Mouse (Mus musculus) midbrain, embryonic 11.5 days (tissue): ENCODE results near the gene Psme3. TPM values are rescaled to one million over a fixed set of nuclear protein-coding genes. Genes with fewer than 3 reads are reported as not detected.

ENCODE experiments used
- ATAC-seq: fragments of 200-750 bp; cut with Nextera tagmentation; 2 replicates; pipeline ENCODE4 v1.8.0; 2017; ENCODE audit warnings: moderate TSS enrichment, moderate library complexity; ENCODE audit not compliant: low FRiP score
- DNase-seq: peaks from one replicate; pipeline ENCODE4 v3.0.0; 2015; ENCODE audit warnings: low spot score; ENCODE audit errors: missing footprints
- H3K27ac ChIP-seq: fragments of 300-500 bp; sonication (generic); 2 replicates; pipeline ENCODE4 v1.5.1; 2014; ENCODE audit warnings: low read depth, low read length
- H3K27me3 ChIP-seq: fragments of 300-500 bp; sonication (generic); 2 replicates; pipeline ENCODE4 v1.6.1; 2014; ENCODE audit warnings: mild to moderate bottlenecking, low read length, moderate library complexity, mixed read lengths; ENCODE audit not compliant: control insufficient read depth, insufficient read depth
- H3K36me3 ChIP-seq: fragments of 300-500 bp; sonication (generic); 2 replicates; pipeline ENCODE4 v1.6.1; 2014; ENCODE audit warnings: mild to moderate bottlenecking, low read length, moderate library complexity, mixed read lengths; ENCODE audit not compliant: control insufficient read depth, insufficient read depth
- H3K4me1 ChIP-seq: fragments of 300-500 bp; sonication (generic); 2 replicates; pipeline ENCODE4 v1.6.1; 2014; ENCODE audit warnings: low read length; ENCODE audit not compliant: control insufficient read depth, insufficient read depth
- H3K4me2 ChIP-seq: fragments of 300-500 bp; sonication (generic); 2 replicates; pipeline ENCODE4 v1.6.1; 2014; ENCODE audit warnings: mild to moderate bottlenecking, moderate library complexity
- H3K4me3 ChIP-seq: fragments of 300-500 bp; sonication (generic); 2 replicates; pipeline ENCODE4 v1.5.1; 2014; ENCODE audit warnings: low read depth, low read length
- H3K9ac ChIP-seq: fragments of 300-500 bp; sonication (generic); 2 replicates; pipeline ENCODE4 v1.6.1; 2014; ENCODE audit warnings: low read length
- H3K9me3 ChIP-seq: fragments of 300-500 bp; sonication (generic); 2 replicates; pipeline ENCODE4 v1.6.1; 2016; ENCODE audit warnings: low read length; ENCODE audit not compliant: control insufficient read depth
- WGBS: fragments of 180-500 bp; shearing (Covaris S2); extraction: QIAGEN DNeasy Blood & Tissue Kit; methylation state at CpG from one replicate; pipeline ENCODE4 v1.1.7; 2014; 5-methylcytosine and 5-hydroxymethylcytosine counted together
- polyA plus RNA-seq: library from polyadenylated mRNA; unstranded; fragments of >200 nt; fragmentation: Nextera tagmentation; extraction: Ambion mirVana; gene quantifications from 2 replicates; pipeline ENCODE4 v1.2.1, GENCODE M21; 2014

The Psme3 gene
- polyA plus RNA-seq, 1 experiment from 2014 or later: 146 TPM

DNA sequence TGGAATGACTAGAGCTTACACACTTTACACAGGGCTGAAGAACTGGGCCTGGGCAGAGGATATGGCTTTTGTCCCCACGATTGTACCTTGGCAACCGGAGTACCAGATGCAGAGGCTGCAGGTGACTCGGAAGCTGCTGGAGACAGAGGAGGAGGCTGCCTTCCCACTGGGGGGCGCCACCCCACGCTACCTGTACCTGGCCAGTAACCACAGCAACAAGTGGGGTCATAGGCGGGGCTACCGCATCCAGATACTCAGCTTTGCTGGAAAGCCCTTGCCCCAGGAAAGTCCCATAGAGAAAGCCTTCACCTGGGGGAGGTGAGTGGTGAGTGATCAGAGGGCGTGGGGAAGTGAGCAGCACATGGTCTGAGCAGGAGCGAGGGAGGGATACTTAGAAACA is 19.7 kb downstream of the Psme3 start:
- peak; percentile 62 for DNase-seq
- ATAC-seq: no peak
- 76% methylated on average over 9 of the region's 9 CpGs for WGBS
- Histone ChIP-seq H3K4me2 (no peak overlapping the region), H3K27ac (no peak overlapping the region), H3K27me3 (no peaks in the 10 kb centered on the region), H3K36me3 (no peaks in the 10 kb centered on the region), H3K9me3 (no peaks in the 10 kb centered on the region), H3K9ac (no peak overlapping the region), H3K4me1 (peaks cover 13% of the 10 kb centered on the region), H3K4me3 (no peak overlapping the region)

DNA sequence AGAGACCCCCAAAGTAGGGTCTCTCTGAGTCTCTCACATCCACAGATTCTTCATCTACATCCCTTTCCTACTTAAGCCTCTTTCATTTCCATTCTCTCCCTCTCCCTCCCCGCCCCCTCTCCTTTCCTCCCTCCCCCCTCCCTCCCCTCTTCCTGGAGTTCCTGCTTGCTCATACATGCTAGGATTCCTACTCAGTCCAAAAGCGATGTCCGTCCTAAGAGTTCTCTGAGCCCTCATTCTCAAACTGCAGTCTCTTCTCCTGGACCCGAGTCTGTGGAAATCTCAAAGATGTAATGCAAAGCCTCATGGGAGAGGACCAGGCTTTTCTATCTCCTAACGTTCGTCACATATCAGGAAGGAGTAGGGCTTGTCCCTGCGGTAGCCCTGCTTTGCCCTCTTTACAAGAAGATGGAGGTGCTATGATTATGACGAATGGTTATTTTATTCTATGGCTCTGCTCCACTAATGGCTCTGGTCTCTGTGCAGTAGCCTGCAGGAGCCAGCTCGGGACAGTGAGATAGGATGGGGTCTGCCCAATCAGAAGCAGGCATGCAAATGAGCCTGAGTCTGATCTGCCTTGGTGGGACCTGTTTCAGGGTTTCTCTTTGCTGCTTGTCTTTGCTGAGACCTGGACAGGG is 22.2 kb downstream of the Psme3 start:
- ATAC-seq (peak; percentile 90), DNase-seq (peak; percentile 93)
- no peaks in the 10 kb centered on the region for H3K9me3 ChIP-seq
- peak overlapping the region; percentile 49; the same call in 1 of the 2 replicates for H3K27ac ChIP-seq
- H3K36me3 ChIP-seq: no peaks in the 10 kb centered on the region
- peak overlapping the region; percentile 46 for H3K9ac ChIP-seq
- peaks cover 13% of the 10 kb centered on the region for H3K4me1 ChIP-seq
- peak overlapping the region; percentile 32 for H3K4me3 ChIP-seq
- peak overlapping the region; percentile 64 for H3K4me2 ChIP-seq
- WGBS: 5% methylated on average over 9 of the region's 9 CpGs
- no peaks in the 10 kb centered on the region for H3K27me3 ChIP-seq

DNA sequence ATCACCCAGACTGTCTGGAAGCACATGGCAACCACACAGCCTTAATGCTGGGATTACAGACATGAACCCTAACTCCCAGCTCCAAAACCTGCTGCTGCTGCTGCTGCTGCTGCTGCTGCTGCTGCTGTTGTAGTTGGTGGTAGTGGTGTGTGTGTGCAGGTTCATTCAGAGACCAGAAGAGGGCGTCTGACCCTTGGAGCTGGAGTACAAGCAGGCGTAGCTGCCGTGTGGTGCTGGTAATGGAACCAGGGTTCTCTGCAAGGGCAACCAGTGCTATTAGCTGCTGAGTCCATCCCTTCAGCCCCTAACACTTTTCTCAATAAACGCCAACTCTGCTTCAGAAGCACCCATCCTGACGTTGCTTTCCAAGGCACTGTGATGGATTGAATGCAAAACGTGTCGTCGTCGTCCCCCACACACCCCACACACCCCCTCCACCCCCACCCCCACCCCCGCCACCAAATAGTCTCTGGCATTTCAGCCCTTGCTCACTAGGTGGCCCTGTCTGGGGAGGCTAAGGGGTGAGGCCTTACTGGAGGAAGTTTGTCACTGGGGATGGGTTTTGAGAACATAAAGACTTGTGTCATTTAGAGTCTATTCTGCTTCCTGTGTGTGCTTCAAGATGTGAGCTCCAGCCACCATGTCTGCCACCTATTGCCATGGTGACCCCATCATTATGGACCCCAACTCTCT is 31.2 kb downstream of the Psme3 start:
- peak; percentile 4 for DNase-seq
- WGBS: 74% methylated on average over 10 of the region's 10 CpGs

DNA sequence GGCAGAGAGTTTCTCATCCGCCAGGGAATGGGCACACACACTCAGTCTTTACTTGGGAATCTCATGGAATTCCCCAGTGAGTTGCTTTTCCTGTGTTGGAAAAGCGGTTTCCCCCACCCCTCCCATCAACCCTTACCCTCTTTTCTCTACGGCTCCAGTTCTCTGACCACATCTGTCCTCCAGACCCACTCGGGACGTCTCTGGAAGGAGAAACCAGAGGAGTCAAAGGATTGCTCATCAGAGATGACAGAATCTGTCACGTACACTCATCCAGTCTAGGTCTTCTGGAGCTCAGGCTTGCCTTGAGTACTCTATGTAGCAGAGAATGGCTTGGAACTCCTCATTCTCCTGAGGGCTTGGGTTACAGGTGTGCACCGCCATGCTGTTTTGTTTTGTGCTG is 32.8 kb downstream of the Psme3 start:
- no peak for ATAC-seq
- H3K36me3 ChIP-seq: no peaks in the 10 kb centered on the region
- H3K4me1 ChIP-seq: no peaks in the 10 kb centered on the region
- H3K27ac ChIP-seq: no peak overlapping the region
- no peak overlapping the region for H3K9ac ChIP-seq
- H3K4me2 ChIP-seq: no peak overlapping the region
- no peak overlapping the region for H3K4me3 ChIP-seq
- 75% methylated on average over 7 of the region's 7 CpGs for WGBS
- H3K9me3 ChIP-seq: no peaks in the 10 kb centered on the region
- H3K27me3 ChIP-seq: no peaks in the 10 kb centered on the region
- peak; percentile 56 for DNase-seq

More for the DNA sequence above, 31.2 kb downstream of the Psme3 start:
- no peaks in the 10 kb centered on the region for H3K36me3 ChIP-seq
- no peaks in the 10 kb centered on the region for H3K27me3 ChIP-seq
- no peak overlapping the region for H3K4me3 ChIP-seq
- no peak for ATAC-seq
- H3K4me1 ChIP-seq: no peaks in the 10 kb centered on the region
- H3K9me3 ChIP-seq: no peaks in the 10 kb centered on the region
- H3K4me2 ChIP-seq: no peak overlapping the region
- no peak overlapping the region for H3K9ac ChIP-seq
- H3K27ac ChIP-seq: no peak overlapping the region

DNA sequence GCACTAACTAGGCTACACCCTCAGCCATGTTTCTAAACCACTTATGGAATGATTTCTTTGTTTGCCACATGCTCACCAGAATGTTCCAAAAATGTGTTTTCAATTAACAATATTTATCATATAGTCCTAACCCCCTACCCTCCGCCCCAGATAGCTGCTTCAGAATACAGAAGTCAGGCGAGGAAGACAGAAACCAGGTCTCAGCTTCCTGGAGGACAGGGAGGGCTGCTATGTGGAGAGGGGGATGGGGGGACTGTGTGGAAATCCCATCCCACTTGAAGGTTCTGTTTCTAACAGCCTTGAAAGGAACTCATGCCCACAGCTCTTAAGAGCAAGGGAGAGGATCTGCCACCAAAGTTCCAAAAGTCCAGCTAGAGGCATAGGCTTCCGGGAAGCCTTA is 33.2 kb downstream of the Psme3 start:
- Histone ChIP-seq H3K9ac (no peak overlapping the region), H3K4me3 (no peak overlapping the region), H3K9me3 (no peaks in the 10 kb centered on the region), H3K4me1 (no peaks in the 10 kb centered on the region), H3K4me2 (no peak overlapping the region), H3K27me3 (no peaks in the 10 kb centered on the region), H3K36me3 (no peaks in the 10 kb centered on the region), H3K27ac (no peak overlapping the region)
- WGBS: 86% methylated on average over 3 of the region's 3 CpGs
- DNase-seq (peak; percentile 61), ATAC-seq (no peak)

DNA sequence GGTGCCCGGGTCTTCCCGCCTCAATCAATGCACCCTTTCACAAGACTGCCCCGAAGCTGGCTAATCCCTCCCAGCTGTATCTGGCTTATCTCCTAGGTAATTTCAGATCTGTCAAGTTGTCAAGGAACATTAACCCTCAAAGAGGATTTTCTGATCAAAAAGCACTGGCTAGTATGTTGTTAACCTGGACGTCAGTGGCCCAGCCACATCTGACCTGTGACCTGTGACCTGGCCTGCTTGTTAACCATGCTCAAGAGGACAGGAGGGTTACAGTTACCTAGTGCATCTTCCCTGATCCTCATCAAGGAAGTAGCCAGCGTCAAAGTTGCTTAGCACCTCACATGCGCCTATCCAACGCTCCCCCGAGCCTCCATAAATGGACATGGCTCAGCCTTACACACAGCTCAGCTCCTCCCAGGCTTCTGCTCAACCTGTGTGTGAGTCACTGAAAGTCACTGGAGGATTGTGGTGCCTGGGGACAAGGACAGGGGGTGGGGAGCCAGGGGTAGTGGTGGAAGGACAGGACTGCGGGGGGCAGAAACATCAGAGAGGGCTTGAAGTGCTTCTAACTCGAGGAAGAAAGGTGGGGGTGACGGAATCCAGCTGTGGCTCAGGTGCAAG is 35.2 kb downstream of the Psme3 start:
- 47% methylated on average over 11 of the region's 11 CpGs for WGBS
- no peaks in the 10 kb centered on the region for H3K4me1 ChIP-seq
- H3K9ac ChIP-seq: no peak overlapping the region
- H3K27ac ChIP-seq: no peak overlapping the region
- peak; percentile 72 for DNase-seq
- no peaks in the 10 kb centered on the region for H3K9me3 ChIP-seq
- ATAC-seq: no peak
- H3K36me3 ChIP-seq: no peaks in the 10 kb centered on the region
- no peak overlapping the region for H3K4me2 ChIP-seq
- H3K4me3 ChIP-seq: no peak overlapping the region
- no peaks in the 10 kb centered on the region for H3K27me3 ChIP-seq

DNA sequence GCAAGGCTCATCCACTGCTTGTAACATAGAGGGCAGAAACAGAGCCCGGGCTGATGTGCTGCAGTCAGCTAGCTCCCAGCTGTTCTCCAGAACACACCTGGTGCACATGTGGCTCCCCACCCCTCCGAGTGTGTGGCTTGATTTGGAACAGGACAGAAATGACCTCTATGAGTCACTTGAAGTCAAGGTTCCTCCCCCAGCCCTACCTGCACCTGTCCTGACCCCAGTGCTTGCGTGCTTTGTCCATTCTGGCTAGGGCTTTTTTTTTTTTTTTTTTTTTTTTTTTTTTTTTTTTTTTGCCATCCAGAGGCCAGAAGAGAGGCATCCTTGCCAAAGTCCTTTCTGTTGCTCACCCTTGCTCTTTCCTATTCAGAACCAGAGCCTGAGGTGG is 35.7 kb downstream of the Psme3 start:
- Histone ChIP-seq H3K9me3 (no peaks in the 10 kb centered on the region), H3K9ac (no peak overlapping the region), H3K4me3 (no peak overlapping the region), H3K4me1 (no peaks in the 10 kb centered on the region), H3K27ac (no peak overlapping the region), H3K4me2 (no peak overlapping the region), H3K27me3 (no peaks in the 10 kb centered on the region), H3K36me3 (no peaks in the 10 kb centered on the region)
- no peak for ATAC-seq
- 66% methylated on average over 3 of the region's 3 CpGs for WGBS
- no peak for DNase-seq

DNA sequence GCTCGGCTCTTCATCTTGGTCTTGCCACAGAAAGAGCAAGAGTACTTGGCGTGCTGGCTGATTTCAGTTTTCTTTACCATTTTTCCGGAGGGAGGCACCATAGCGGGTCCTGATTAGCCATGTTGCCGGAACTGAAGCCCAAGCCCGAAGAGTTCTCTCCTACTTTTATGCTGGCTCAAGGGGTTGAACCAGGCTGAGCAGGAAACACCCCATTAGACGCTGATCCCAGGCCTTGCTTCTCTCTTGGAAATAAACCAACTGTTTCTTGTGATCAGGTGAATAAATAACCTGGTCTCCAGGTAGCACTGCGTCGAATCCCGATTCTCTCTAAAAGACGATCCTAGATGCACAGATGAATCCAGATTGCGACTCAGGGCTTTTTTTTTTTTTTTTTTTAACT is 37.4 kb downstream of the Psme3 start:
- Histone ChIP-seq H3K4me1 (no peaks in the 10 kb centered on the region), H3K4me3 (no peak overlapping the region), H3K9me3 (no peaks in the 10 kb centered on the region), H3K36me3 (no peaks in the 10 kb centered on the region), H3K4me2 (no peak overlapping the region), H3K27ac (no peak overlapping the region), H3K9ac (no peak overlapping the region), H3K27me3 (no peaks in the 10 kb centered on the region)
- ATAC-seq (no peak), DNase-seq (peak; percentile 21)
- WGBS: 93% methylated on average over 12 of the region's 12 CpGs

DNA sequence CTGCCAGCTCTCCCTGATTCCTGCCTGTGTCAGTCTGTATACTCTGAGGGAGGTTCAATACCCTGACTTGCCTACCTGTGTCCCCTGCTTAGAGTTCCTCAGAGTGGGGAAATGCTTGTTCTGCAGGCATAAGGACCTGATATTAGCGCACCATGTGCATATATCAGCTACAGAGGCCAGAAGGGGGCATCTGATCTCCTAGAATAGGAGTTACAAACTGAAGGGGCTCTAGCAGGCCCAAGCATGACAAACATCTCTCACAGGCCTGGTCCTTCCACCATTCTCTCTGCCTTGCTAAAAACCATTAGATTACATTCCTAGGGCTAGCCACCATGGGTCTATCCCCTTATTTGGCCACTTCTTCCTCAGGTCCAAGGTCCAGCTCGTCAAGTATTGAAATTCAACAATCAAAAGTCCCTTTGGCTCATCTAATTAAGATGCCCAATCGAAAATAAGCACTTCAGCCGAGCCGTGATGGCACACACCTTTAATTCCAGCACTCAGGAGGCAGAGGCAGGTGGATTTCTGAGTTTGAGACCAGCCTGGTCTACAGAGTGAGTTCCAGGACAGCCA is 38.5 kb downstream of the Psme3 start:
- H3K4me1 ChIP-seq: no peaks in the 10 kb centered on the region
- 79% methylated on average over 5 of the region's 5 CpGs for WGBS
- no peaks in the 10 kb centered on the region for H3K9me3 ChIP-seq
- H3K27me3 ChIP-seq: no peaks in the 10 kb centered on the region
- peak; percentile 76 for DNase-seq
- H3K36me3 ChIP-seq: no peaks in the 10 kb centered on the region
- ATAC-seq: no peak
- H3K4me2 ChIP-seq: no peak overlapping the region
- H3K4me3 ChIP-seq: no peak overlapping the region
- no peak overlapping the region for H3K9ac ChIP-seq
- H3K27ac ChIP-seq: no peak overlapping the region
